Mouse (Mus musculus) testis, postnatal 10 days (tissue): ENCODE measurements around the gene H2-D1.

ENCODE experiments used
- DNase-seq: peaks from one replicate; pipeline ENCODE4 v3.0.0; 2021; ENCODE audit warnings: low spot score

H2-D1 gene

DNA sequence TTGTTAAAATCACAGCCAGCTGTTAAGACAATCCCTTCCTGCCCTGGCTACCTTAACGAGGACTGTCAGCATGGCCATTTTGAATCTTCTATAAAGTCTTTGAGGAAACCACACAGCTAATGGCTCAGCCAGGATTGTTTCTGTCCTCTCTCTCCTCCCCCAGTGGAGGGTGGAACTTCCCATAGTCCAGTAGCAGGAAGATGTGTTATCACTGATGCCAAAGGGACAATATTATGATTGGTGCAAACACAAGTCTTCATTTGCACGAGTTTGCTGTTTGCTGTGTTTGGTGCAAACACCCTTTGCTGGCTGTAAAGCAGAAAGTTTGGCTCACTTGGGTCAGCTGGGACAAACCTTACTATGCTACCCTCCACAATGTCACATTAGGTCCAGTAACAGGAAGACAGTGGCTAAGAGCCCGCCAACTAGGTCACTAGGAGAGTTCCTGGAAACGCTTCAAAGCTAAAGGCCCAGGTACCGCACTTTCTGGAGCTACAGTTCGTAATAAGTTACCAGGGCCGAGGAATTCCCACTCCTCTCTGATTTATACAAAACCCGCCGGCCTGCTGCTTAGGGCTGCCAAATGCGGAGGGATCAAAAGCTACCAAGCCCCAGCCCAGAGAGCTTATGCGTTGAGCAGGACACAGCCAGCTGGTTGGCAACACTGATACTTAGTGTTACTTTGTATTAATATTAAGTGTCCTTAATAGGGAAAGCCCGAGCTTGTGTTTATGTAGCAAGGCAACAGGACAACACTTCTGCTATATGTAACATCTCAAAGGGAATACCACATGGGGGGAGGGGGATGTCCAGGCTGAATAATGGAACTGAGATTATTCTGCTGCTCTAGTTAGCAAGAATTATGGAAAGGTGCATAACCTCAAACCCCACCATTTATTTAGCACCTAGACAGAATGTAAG is 21.9 kb upstream of the H2-D1 start:
- no peak for DNase-seq

DNA sequence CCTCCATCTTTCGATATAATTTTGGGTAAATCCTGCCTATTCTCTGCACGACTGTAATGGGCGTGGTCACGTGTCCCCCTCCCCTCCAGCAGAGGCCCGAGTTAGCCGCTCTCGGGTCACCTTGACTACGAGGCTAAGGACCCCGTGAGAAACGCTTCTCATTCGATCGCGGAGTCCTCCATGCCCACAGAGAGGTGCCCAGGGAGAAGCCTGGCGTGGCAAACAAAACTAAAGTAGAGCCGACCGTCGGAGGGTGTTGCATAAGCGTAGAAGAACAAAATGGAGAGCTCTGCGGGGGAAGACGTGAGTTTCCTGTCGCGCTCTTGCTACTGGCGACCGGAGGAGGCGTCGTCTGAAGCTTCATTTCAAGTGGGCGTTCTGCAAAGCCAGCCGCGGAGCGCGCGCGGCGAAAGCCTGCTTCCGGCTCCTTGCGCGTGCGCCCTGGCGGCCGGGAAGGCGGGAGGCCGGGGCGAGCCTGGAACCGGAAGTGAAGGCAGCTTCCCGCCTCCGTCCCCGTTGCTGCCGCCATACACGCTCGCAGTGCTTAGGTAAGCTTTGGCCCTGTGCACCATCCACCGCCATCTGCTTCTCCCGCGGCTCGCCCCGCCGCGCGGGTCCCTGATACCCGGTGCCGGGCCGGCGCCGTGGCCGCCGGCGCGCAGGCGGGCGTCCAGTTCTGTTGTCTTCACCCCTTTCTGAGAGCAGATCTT is 21.1 kb upstream of the H2-D1 start, which contains the start of gene Ddx39b:
Gene Ddx39b (plus strand): TSS at position 442 of the 710 bp plus-strand sequence.
- peak; percentile 95 for DNase-seq

- DNase-seq = peak; percentile 83
These were observed 20.3 kb upstream of the H2-D1 start for GRCm38 (mm10) chr17:35242015-35242941.

- peak; percentile 73 for DNase-seq
These were observed 19.4 kb upstream of the H2-D1 start for GRCm38 (mm10) chr17:35243086-35243485.

DNA sequence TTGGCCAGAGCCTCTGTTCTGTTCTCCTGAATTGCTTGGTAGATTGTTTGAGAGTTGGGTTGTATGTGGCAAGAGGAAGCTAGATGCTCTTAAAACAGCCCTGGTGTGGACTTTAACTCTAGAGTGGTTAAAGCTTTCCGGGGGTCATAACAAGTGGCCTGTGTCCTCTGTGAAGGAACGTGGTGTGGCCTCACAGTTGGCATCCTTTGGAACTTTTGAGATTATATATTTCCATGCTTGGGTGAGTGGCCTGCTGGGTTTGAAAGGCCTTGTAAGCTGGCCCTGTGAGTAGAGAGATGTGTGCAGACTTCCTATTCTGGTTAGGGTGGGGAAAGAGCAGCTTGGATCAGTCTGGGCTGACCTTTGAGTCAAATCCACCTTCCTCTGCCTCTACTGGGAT is 17.5 kb upstream of the H2-D1 start:
- DNase-seq = no peak

DNA sequence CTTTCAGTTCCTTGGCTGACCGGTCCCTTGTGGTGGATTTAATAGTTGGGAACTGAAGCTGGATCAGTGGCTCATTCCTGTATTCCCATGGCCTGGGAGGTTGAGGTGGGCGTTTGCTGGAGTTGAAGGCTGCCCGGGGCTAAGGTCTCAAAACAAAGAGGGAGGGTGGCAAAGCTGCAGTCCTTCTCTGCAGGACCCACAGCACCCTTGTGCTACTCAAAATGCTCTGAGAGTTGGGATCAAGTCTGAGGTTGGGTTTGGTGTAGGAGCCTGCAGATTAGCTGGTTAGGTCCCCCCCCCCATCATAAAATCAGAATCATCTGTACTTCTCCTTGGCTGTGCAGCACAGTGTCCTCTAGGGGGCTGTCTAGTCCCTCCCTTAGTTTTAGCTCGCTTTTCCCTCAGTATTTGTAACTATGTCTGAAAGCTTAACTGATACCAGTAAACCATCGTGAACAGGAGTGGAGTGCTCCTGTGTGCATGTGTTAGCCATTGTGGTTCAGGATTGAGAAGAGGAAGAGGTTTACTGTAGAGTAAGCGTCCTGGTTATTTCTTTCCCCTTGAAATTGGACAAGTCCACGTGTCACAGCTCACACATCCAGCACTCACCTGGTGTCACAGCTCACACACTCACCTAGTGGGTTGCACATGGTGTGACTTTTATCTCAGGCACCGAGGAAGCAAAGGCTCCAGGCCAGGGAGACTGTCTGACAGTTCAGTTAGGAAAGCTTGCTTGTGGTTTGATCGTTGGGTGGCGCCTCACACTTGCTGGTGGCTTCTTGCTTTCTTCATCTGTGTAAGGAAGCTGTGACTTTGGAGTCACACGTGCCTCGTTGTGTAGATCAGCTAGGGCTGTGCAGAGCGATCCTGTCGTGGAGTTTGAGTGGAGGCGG is 16.6 kb upstream of the H2-D1 start:
- DNase-seq = no peak

DNA sequence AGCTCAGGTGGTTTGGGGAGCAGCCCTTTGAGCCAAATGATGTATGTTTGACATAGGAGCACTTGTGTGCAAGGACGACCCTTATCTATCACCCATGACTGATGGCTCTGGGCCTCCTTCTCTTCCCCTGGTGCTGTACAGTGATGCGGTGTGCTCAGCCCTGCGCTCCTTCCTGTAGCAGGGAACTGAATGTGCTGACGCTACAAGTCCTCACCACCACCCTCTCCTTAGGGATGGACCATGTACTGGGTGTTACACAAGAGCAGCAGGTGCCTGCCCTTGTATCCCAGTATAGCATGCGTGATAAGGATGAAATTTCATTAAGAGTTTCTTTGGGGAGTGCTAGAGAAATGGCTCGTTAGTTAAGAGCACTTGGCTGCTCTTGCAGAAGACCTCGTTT is 15.4 kb upstream of the H2-D1 start:
- DNase-seq = no peak

DNA sequence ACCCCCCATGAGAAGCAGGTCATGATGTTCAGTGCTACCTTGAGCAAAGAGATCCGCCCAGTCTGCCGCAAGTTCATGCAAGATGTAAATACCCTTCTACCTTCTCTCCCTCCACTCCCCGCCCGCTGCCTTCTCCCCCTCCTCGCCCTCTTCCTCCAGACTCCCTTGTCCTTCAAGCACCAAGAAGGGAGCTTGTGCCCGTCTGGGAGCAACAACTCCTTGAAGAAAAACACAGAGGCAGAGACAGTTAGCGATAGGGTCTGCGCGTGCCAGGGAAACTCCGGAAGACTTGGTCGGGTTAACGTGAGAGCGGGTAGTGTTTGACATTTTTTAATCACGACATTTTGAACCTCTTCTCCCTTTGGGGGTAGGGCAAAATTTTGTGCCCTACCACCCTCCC is 13.5 kb upstream of the H2-D1 start:
- DNase-seq = no peak

- no peak for DNase-seq
These were observed 12.9 kb upstream of the H2-D1 start for GRCm38 (mm10) chr17:35249451-35250197.

DNA sequence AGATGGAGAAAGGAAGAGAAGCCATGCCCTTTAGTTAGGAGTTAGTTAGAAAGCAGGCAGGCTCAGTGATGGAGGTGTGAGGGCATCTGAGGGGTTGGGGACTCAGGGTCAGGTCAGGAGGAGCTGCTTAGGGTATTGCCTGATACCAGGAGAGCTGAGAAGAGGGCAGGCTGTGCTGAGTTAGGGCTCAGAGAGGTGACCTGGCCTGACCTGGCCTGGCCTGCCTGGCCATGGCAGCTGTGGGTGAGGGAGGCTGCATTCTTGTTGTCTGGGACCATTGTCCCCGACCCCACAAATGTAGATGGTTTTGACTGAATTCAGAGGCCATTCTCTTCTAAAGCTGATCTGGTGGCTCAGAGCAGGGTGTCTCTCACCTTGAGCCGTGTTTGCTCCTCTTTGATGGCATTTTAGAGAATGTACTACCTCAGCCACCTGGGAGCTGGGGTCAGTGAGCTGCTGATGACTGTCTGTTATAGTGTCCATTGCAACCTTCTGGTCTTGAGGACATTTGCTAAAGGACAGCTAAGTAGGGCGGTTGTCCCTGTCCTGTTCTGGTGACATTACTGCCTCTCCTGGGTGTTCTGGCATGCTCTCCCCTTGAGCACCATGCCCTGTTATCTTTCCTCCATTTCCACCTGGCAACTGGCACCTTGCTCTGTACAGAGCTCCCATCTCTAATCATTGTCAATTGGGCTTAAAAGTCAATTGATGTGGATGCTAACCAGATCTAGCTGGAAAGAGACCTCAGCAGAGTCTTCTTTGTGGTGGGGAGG is 12.0 kb upstream of the H2-D1 start:
- no peak for DNase-seq

- DNase-seq = no peak
These were observed 11.3 kb upstream of the H2-D1 start for GRCm38 (mm10) chr17:35251162-35251719.

DNA sequence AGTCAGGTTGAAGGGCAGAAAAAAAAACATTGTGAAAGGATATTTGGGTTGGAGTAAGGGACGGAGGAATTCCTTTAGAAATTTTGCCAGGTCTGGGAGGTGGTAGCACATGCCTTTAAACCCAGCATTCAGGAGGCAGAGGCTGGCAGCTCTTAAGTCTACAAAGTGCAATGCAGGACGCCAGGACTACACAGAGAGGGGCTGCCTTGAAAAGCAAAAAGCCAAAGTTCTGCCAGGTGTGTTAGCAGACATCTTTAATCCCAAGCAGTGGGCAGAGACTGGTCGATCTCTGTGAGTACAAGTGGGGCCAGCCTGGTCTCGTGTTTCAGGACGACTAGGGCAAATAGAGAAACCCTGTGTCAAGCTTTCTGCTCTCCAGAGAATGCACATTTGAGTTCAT is 10.5 kb upstream of the H2-D1 start:
- no peak for DNase-seq

GRCm38 (mm10) chr17:35252619-35253292 is 9.8 kb upstream of the H2-D1 start:
- no peak for DNase-seq

GRCm38 (mm10) chr17:35253293-35254093 is 9.0 kb upstream of the H2-D1 start:
- no peak for DNase-seq

DNA sequence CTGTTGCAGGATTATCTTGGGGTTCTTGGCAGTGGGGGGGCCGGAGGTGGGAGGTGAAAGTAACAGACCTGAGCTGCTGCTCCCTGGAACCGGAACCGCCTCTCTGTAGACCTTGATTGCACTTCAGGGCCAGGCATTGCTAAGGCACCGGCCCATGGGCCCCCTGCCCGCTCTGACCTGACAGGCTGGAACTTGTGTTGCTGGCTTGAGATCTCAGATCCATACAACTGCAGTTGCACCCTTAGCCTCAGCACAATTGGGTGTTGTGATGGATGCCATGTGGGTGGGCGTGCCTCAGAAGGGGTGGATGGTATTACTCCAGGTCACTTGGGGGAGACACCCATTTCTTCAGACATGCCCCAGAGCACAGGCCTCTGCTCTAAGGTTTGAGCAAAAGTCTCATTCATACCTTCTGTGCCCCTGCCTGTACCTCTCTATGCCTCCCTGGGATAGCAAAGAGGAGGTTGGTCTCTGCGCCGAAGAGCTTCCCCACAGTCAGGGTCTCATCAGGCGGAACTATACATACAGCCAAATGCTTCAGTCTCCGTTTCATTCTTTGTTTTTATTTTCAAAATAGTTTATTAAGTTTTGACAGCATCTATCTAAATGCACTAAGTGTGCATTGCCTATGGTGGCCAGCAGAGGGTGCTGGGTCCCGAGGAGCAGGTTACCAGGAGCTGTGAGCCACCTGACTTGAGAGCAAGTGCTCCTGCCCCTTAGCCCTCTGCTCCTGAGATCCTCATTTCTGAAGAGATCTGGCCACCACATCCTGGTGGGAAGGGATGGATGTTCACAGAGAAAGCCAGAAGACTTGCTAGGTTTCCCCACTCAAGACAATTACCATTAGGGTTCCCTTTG is 8.1 kb upstream of the H2-D1 start:
- peak; percentile 81 for DNase-seq

GRCm38 (mm10) chr17:35255301-35255700 is 7.2 kb upstream of the H2-D1 start:
- DNase-seq = no peak

- no peak for DNase-seq
These were observed 6.8 kb upstream of the H2-D1 start for GRCm38 (mm10) chr17:35255704-35256103.
